Mouse (Mus musculus): ENCODE data around the gene Tle3. TPM values are rescaled to one million over a fixed set of nuclear protein-coding genes. Genes with fewer than 3 reads are reported as not detected.

Gene Tle3
- total and polyA plus RNA-seq, 2 experiments from 2014 or later, result 20.2 to 94.9 TPM

DNA sequence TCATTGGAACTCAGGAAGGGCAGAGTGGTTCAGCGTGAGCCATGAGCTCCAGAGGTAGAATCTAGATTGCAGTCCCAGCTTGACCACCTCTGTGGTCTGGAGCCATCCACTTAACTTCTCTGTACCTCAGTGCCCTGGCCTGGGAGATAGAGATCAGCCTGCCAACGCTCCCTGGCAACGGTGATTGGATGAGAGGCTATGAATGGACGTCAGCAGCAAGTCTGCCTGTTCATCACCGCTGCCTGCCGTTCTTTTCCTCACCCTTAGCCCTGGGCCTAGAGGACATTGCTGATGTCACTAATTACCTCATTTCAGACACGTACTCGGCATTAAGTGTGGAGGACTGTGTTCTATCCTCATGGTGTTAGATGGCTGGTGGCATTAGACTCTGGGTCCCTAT is 45.2 kb upstream of the Tle3 start:
- 59% methylated on average over 8 of the region's 8 CpGs for whole genome bisulfite sequencing
- ATAC-seq (ENCODE audit: low FRiP score), result no peak

DNA sequence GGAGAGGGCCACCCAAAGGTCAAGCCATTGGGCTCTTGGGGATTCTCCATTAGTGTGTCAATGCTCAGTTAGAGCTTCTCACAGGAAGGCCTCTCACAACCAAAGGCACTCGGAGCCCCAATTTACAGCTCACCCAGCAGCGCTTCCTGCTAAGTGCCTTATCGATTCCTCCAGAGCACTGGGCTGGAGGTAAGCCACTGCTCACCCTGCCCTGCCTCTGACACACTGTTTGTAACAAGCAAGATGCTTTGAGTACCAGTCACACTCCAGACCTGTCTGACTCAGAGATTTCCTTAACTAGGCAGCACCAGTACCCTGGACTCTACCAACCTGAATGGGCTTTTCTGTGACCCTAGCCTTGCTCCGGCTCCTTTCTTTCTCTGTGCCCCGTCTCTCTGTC is 44.0 kb upstream of the Tle3 start:
- DNase-seq (ENCODE audit: low spot score), result no peak
- Histone ChIP-seq H3K27ac (ENCODE audit: low read depth, low read length) (no peak overlapping the region), H3K4me2 (ENCODE audit: low read depth, low read length, poor library complexity, severe bottlenecking) (no peak overlapping the region), H3K27me3 (ENCODE audit: insufficient read depth, low read length) (0 out of 2 replicates have a peak, but pooled peaks cover 4% of the 10 kb centered on the region), H3K4me1 (ENCODE audit: insufficient read depth, low read length) (peaks cover 6% of the 10 kb centered on the region; the same call in 1 of the 2 replicates), H3K9ac (replicated peaks; ENCODE audit: low read length, poor library complexity, severe bottlenecking) (no peak overlapping the region), H3K36me3 (ENCODE audit: insufficient read depth, low read length) (no peaks in the 10 kb centered on the region), H3K9me3 (ENCODE audit: low read length) (no peaks in the 10 kb centered on the region), H3K4me3 (ENCODE audit: low read depth, low read length) (no peak overlapping the region)
- no peak for ATAC-seq (ENCODE audit: low FRiP score)
- 89% methylated on average over 5 of the region's 5 CpGs for WGBS
- no peak for TF ChIP-seq CTCF (IDR thresholded peaks at IDR 0.05)

More for the DNA sequence above, 45.2 kb upstream of the Tle3 start:
- DNase-seq (ENCODE audit: low spot score), result no peak
- TF ChIP-seq CTCF (IDR thresholded peaks at IDR 0.05), result no peak
- no peak overlapping the region for H3K9ac ChIP-seq (replicated peaks; ENCODE audit: low read length, poor library complexity, severe bottlenecking)
- 0 out of 2 replicates have a peak, but pooled peaks cover 4% of the 10 kb centered on the region for H3K27me3 ChIP-seq (ENCODE audit: insufficient read depth, low read length)
- H3K9me3 ChIP-seq (ENCODE audit: low read length), result no peaks in the 10 kb centered on the region
- peaks cover 6% of the 10 kb centered on the region; the same call in 1 of the 2 replicates for H3K4me1 ChIP-seq (ENCODE audit: insufficient read depth, low read length)
- no peaks in the 10 kb centered on the region for H3K36me3 ChIP-seq (ENCODE audit: insufficient read depth, low read length)
- H3K4me3 ChIP-seq (ENCODE audit: low read depth, low read length), result no peak overlapping the region
- H3K27ac ChIP-seq (ENCODE audit: low read depth, low read length), result no peak overlapping the region
- H3K4me2 ChIP-seq (ENCODE audit: low read depth, low read length, poor library complexity, severe bottlenecking), result no peak overlapping the region

DNA sequence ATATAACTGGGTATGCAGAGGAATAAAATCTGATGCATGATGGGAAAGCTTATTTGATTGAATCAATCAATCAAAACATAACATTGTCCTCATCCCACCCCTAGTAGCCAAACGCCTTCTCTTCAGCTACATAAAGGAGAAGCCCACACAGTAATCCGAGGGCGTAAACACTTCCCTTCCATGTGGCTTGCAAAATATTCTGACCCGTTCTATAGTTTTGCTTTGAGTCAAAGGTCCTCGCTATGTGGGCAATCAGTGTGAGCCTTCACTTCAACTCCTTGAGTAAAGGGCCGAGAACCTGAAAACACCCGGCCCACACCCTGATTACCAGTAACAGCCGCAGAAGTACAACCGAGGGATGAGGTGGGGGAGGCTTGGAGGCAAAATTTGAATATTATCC is 41.4 kb upstream of the Tle3 start:
- Histone ChIP-seq H3K4me3 (ENCODE audit: low read depth, low read length) (no peak overlapping the region), H3K9ac (replicated peaks; ENCODE audit: low read length, poor library complexity, severe bottlenecking) (no peak overlapping the region), H3K4me2 (ENCODE audit: low read depth, low read length, poor library complexity, severe bottlenecking) (no peak overlapping the region), H3K27me3 (ENCODE audit: insufficient read depth, low read length) (0 out of 2 replicates have a peak, but pooled peaks cover 4% of the 10 kb centered on the region), H3K27ac (ENCODE audit: low read depth, low read length) (no peak overlapping the region), H3K9me3 (ENCODE audit: low read length) (no peaks in the 10 kb centered on the region), H3K36me3 (ENCODE audit: insufficient read depth, low read length) (no peaks in the 10 kb centered on the region), H3K4me1 (ENCODE audit: insufficient read depth, low read length) (no peaks in the 10 kb centered on the region)
- TF ChIP-seq CTCF (IDR thresholded peaks at IDR 0.05), result no peak
- WGBS, result 94% methylated on average over 9 of the region's 9 CpGs
- ATAC-seq (ENCODE audit: low FRiP score) (no peak), DNase-seq (ENCODE audit: low spot score) (no peak)

DNA sequence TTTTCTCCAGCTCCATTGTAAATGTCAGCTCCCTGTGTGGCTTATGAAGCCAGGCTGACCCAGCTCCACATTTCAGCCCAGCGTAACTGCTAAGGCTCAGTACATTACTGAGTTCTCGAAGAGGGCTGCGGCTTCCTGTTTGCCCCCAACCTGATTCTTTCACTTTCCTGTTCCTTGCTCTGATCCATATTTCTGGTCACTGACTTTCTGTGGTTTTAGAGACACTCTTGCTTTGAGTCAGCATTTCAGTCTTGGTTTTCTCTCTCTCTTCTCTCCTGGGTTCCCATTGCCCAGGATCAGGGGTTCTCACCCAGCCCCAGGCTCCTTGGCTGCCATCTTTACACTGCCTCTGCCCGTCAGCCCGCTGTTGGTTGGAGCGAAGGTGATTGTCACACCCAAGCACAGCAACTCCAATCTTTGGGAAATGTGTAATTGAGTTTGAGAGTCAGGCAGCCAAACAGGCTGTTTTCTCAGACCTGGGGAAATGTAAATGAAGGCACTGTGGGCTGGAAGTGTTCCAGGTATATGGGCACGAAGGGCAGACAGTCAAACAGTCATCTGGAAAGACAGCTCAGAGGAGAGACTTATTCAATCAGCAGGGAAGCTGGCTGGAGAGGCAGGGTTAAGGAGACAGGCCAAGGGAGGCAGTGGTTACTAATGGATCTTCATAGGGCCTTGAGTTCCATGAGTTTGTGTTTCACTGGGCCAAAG is 39.8 kb upstream of the Tle3 start:
- DNase-seq (ENCODE audit: low spot score), result no peak
- Histone ChIP-seq H3K9me3 (ENCODE audit: low read length) (no peaks in the 10 kb centered on the region), H3K4me2 (ENCODE audit: low read depth, low read length, poor library complexity, severe bottlenecking) (no peak overlapping the region), H3K4me1 (ENCODE audit: insufficient read depth, low read length) (no peaks in the 10 kb centered on the region), H3K27ac (ENCODE audit: low read depth, low read length) (no peak overlapping the region), H3K9ac (replicated peaks; ENCODE audit: low read length, poor library complexity, severe bottlenecking) (no peak overlapping the region), H3K4me3 (ENCODE audit: low read depth, low read length) (no peak overlapping the region), H3K27me3 (ENCODE audit: insufficient read depth, low read length) (no peaks in the 10 kb centered on the region), H3K36me3 (ENCODE audit: insufficient read depth, low read length) (no peaks in the 10 kb centered on the region)
- 89% methylated on average over 7 of the region's 7 CpGs for WGBS
- ATAC-seq (ENCODE audit: low FRiP score), result no peak
- no peak for TF ChIP-seq CTCF (IDR thresholded peaks at IDR 0.05)

DNA sequence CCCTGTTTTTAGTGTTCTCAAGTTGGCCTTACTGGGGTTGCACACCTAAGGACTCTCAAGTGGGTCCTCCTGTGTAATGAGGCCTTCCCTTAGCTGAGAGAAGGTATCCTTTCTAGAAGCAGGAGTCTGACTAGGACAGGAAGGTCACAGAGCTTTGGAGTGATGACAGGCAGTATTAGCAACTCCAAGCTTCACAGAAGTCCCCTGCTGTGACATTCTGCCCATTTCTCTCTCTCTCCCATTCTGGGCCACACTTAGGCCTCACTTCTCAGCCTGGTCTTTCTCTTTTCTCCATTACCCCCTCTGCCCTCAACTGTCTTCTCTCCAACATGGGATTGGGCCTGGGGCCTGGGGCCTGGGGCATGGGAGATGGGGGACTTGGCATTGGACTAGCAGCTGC is 36.0 kb upstream of the Tle3 start:
- Histone ChIP-seq H3K36me3 (ENCODE audit: insufficient read depth, low read length) (no peaks in the 10 kb centered on the region), H3K4me3 (ENCODE audit: low read depth, low read length) (no peak overlapping the region), H3K27me3 (ENCODE audit: insufficient read depth, low read length) (peaks cover 4% of the 10 kb centered on the region), H3K27ac (ENCODE audit: low read depth, low read length) (no peak overlapping the region), H3K4me1 (ENCODE audit: insufficient read depth, low read length) (no peaks in the 10 kb centered on the region), H3K9me3 (ENCODE audit: low read length) (no peaks in the 10 kb centered on the region), H3K9ac (replicated peaks; ENCODE audit: low read length, poor library complexity, severe bottlenecking) (no peak overlapping the region), H3K4me2 (ENCODE audit: low read depth, low read length, poor library complexity, severe bottlenecking) (no peak overlapping the region)
- TF ChIP-seq CTCF (IDR thresholded peaks at IDR 0.05), result no peak
- DNase-seq (ENCODE audit: low spot score) (no peak), ATAC-seq (ENCODE audit: low FRiP score) (no peak)
